In genomic region chr11:78764304-78764703, GRCm38 (mm10) we compare ENCODE assay signal across 19 mouse cellular contexts. TPM values are rescaled to one million over a fixed set of nuclear protein-coding genes. Genes with fewer than 3 reads are reported as not detected.
DNase-seq lines count a peak whose midpoint lies in the region; ATAC-seq and TF ChIP-seq lines count a peak whose summit lies in the region.
"Had no signal": no experiment of that assay in that cellular context is flagged by ENCODE, and none has a peak within 500 bp of the region (broad histone marks: within the 10 kb centered on the region; RNA-seq: fewer than 3 reads in every experiment).

No protein-coding gene starts in this region.

- H3K27me3 ChIP-seq in midbrain, embryonic 10.5 days (ENCODE audit: low read depth, poor library complexity, severe bottlenecking), result no peaks in the 10 kb centered on the region
- 0 out of 2 replicates have a peak, but pooled peaks cover 3% of the 10 kb centered on the region for H3K27me3 ChIP-seq in midbrain, embryonic 16.5 days (ENCODE audit: control insufficient read depth, insufficient read depth, low read depth, low read length)
- H3K27me3 ChIP-seq: heart, embryonic 15.5 days; limb, embryonic 15.5 days; neural tube, embryonic 12.5 days had no signal

- no peak for TF ChIP-seq CTCF in layer of hippocampus, adult 2 months (conservative IDR thresholded peaks at IDR 0.05)

- WGBS in midbrain, embryonic 10.5 days, result 78% methylated on average over 8 of the region's 8 CpGs
- 81% methylated on average over 8 of the region's 8 CpGs for WGBS in midbrain, embryonic 16.5 days

- DNase-seq in frontal cortex, postnatal 14 days (ENCODE audit: low spot score in 2 of 2), result no peak
- peak; percentile 23 to 56 for DNase-seq in layer of hippocampus, adult 18-20 months (ENCODE audit: low spot score in 2 of 2)
- no peak for DNase-seq in layer of hippocampus, adult 2 months (ENCODE audit: low spot score in 2 of 2)
- no peak for DNase-seq in midbrain, embryonic 10.5 days (ENCODE audit: low spot score)
- DNase-seq in right cerebral cortex, postnatal 36 days (ENCODE audit: low spot score in 2 of 2), result peak; percentile 44 to 70
- no peak for DNase-seq in adrenal gland, postnatal 14 days
- DNase-seq: adrenal gland, postnatal 25 days; cerebellum, adult 9-10 months; lung, embryonic 14.5 days; spleen, adult 18-20 months had no signal

- H3K4me2 ChIP-seq in midbrain, embryonic 16.5 days (ENCODE audit: low read length), result no peak overlapping the region
- H3K4me2 ChIP-seq: heart, embryonic 15.5 days; hindbrain, embryonic 13.5 days; limb, embryonic 15.5 days; lung, embryonic 14.5 days; midbrain, embryonic 13.5 days; neural tube, embryonic 12.5 days had no signal

- H3K36me3 ChIP-seq in midbrain, embryonic 10.5 days, result no peaks in the 10 kb centered on the region
- no peaks in the 10 kb centered on the region for H3K36me3 ChIP-seq in midbrain, embryonic 16.5 days (ENCODE audit: control insufficient read depth, insufficient read depth, low read length)
- H3K36me3 ChIP-seq: heart, embryonic 15.5 days; hindbrain, embryonic 13.5 days; limb, embryonic 15.5 days; midbrain, embryonic 13.5 days; neural tube, embryonic 12.5 days had no signal

- peaks cover 33% of the 10 kb centered on the region for H3K4me1 ChIP-seq in midbrain, embryonic 10.5 days
- peaks cover 4% of the 10 kb centered on the region for H3K4me1 ChIP-seq in midbrain, embryonic 16.5 days (ENCODE audit: control insufficient read depth, insufficient read depth, low read length)
- H3K4me1 ChIP-seq: heart, embryonic 15.5 days; limb, embryonic 15.5 days had no signal

- no peak overlapping the region for H3K4me3 ChIP-seq in layer of hippocampus, adult 2 months
- no peak overlapping the region for H3K4me3 ChIP-seq in midbrain, embryonic 10.5 days
- no peak overlapping the region for H3K4me3 ChIP-seq in midbrain, embryonic 16.5 days (ENCODE audit: low read depth, low read length)
- H3K4me3 ChIP-seq: heart, embryonic 15.5 days; hindbrain, embryonic 13.5 days; limb, embryonic 15.5 days; midbrain, embryonic 13.5 days; neural tube, embryonic 12.5 days had no signal

- no peaks in the 10 kb centered on the region for H3K9me3 ChIP-seq in midbrain, embryonic 10.5 days (replicated peaks)
- no peaks in the 10 kb centered on the region for H3K9me3 ChIP-seq in midbrain, embryonic 16.5 days (replicated peaks; ENCODE audit: control insufficient read depth, low read length, poor library complexity, severe bottlenecking)
- H3K9me3 ChIP-seq: heart, embryonic 15.5 days; hindbrain, embryonic 13.5 days; limb, embryonic 15.5 days; midbrain, embryonic 13.5 days; neural tube, embryonic 12.5 days had no signal

- no peak overlapping the region for H3K27ac ChIP-seq in layer of hippocampus, adult 2 months
- H3K27ac ChIP-seq in midbrain, embryonic 10.5 days (replicated peaks), result 0 out of 2 replicates have a peak overlapping the region, but pooled peaks have one; percentile 18
- H3K27ac ChIP-seq in midbrain, embryonic 16.5 days (ENCODE audit: low read length), result no peak overlapping the region
- H3K27ac ChIP-seq: heart, embryonic 15.5 days; hindbrain, embryonic 13.5 days; limb, embryonic 15.5 days; liver, embryonic 14.5 days; midbrain, embryonic 13.5 days; neural tube, embryonic 12.5 days had no signal

- ATAC-seq in frontal cortex, adult (ENCODE audit: low TSS enrichment), result peak; percentile 84; the same call in 1 of the 2 replicates
- no peak for ATAC-seq in midbrain, embryonic 16.5 days
- ATAC-seq: forebrain, embryonic 14.5 days; midbrain, embryonic 13.5 days had no signal

- no peak overlapping the region for H3K9ac ChIP-seq in midbrain, embryonic 16.5 days (ENCODE audit: low read depth, low read length)
- H3K9ac ChIP-seq: heart, embryonic 15.5 days; hindbrain, embryonic 13.5 days; limb, embryonic 15.5 days; liver, embryonic 14.5 days; lung, embryonic 14.5 days; midbrain, embryonic 13.5 days; neural tube, embryonic 12.5 days had no signal

RNA-seq across cellular contexts. Expression of gene Ccnq, which starts 12.8 kb away (rescaled TPM):
- total RNA-seq in layer of hippocampus, adult 18-20 months (2021), result 10 to 100 TPM; 19.2 to 19.7 TPM
- 10 to 100 TPM; 20.0 to 20.7 TPM for total RNA-seq in layer of hippocampus, adult 2 months (2021)
- 39.5 and 40.5 TPM in 2 replicates for polyA plus RNA-seq in midbrain, embryonic 10.5 days (2016; fragmentation: Nextera tagmentation; extraction: Ambion mirVana)
- polyA plus RNA-seq in midbrain, embryonic 16.5 days (2015; fragmentation: Nextera tagmentation; extraction: Ambion mirVana), result 25.2 and 27.8 TPM in 2 replicates
- total RNA-seq in adrenal gland, postnatal 14 days (2021), result 34.1 and 35.6 TPM in 2 replicates

Comparison
In these comparisons a context has a peak if more than half of its experiments do, and no peak if none do; other contexts are left out.
1. DNase-seq: peak in layer of hippocampus, adult 18-20 months (2 of 2) and right cerebral cortex, postnatal 36 days (2 of 2); none in frontal cortex, postnatal 14 days (0 of 2), layer of hippocampus, adult 2 months (0 of 2), midbrain, embryonic 10.5 days (single experiment) and adrenal gland, postnatal 14 days (single experiment).